Mouse (Mus musculus) neutrophil, adult 59 days (primary cell): ENCODE measurements around the gene Hrk. TPM values are rescaled to one million over a fixed set of nuclear protein-coding genes. Genes with fewer than 3 reads are reported as not detected.

Experiments
- total RNA-seq, 2 experiments: library from RNA; stranded (reverse); gene quantifications; 1 replicate in 1 of 2; 2 replicates in 1 of 2; pipeline ENCODE4 v1.2.4; 2023

The Hrk gene
- total RNA-seq: not detected

GRCm38 (mm10) chr5:118164581-118164980, at the start of gene Hrk:
TSS of gene Hrk (plus strand) at chr5:118164648.

GRCm38 (mm10) chr5:118154839-118155564, 9.4 kb upstream of the Hrk start, which contains the start of gene Fbxw8:
TSS of gene Fbxw8 (minus strand) at chr5:118155464.

Other genes with a start within 250 kb of the Hrk start
- 1 to 10 TPM; 3.6 to 6.0 TPM for gene Fbxo21, start 187.9 kb upstream of the Hrk start, total RNA-seq
- 10 to 100 TPM; 11.2 to 15.0 TPM for gene Tesc, start 136.9 kb upstream of the Hrk start, total RNA-seq
- gene Fbxw8, start 9.2 kb upstream of the Hrk start, total RNA-seq: 10 to 100 TPM; 17.8 to 18.9 TPM
- not detected for gene Rnft2, start 80.5 kb downstream of the Hrk start, total RNA-seq
- gene 2410131K14Rik, start 80.6 kb downstream of the Hrk start, total RNA-seq: 1 to 10 TPM; 6.8 to 7.1 TPM